Mouse (Mus musculus) CD4-positive naive resting alpha-beta T cell, adult 76 days (primary cell): ENCODE measurements around the gene Olfr1026. TPM values are rescaled to one million over a fixed set of nuclear protein-coding genes. Genes with fewer than 3 reads are reported as not detected.

Source experiments
- total RNA-seq: library from RNA; stranded (reverse); gene quantifications from one replicate; pipeline ENCODE4 v1.2.4, GENCODE M21; 2023

Gene Olfr1026
- total RNA-seq = not detected

GRCm38 (mm10) chr2:85921258-85921657 lies at the start of gene Olfr1026:
Gene Olfr1026, plus strand, starts transcription at chr2:85921558.

GRCm38 (mm10) chr2:85885340-85885739 lies 36.0 kb upstream of the Olfr1026 start, which contains the start of gene Olfr1023:
Gene Olfr1023, plus strand, starts transcription at chr2:85885640.

GRCm38 (mm10) chr2:85904952-85905351 lies 16.4 kb upstream of the Olfr1026 start, which contains the start of gene Olfr1024:
Gene Olfr1024, minus strand, starts transcription at chr2:85905052.

GRCm38 (mm10) chr2:85914893-85915292 lies 6.5 kb upstream of the Olfr1026 start, which contains the start of gene Olfr1025-ps1:
Gene Olfr1025-ps1, plus strand, starts transcription at chr2:85915193.

GRCm38 (mm10) chr2:85950137-85950536 lies 28.8 kb downstream of the Olfr1026 start, which contains the start of gene Olfr1028:
Gene Olfr1028, plus strand, starts transcription at chr2:85950437.

GRCm38 (mm10) chr2:85973595-85973994 lies 52.2 kb downstream of the Olfr1026 start, which contains the start of gene Olfr1029:
Gene Olfr1029, plus strand, starts transcription at chr2:85973895.

Other genes with a start within 250 kb of the Olfr1026 start
- not detected for gene Olfr1006, start 242.8 kb upstream of the Olfr1026 start, total RNA-seq
- gene Olfr1008, start 232.1 kb upstream of the Olfr1026 start, total RNA-seq = not detected
- not detected for gene Olfr1009, start 206.1 kb upstream of the Olfr1026 start, total RNA-seq
- gene Olfr1012, start 158.8 kb upstream of the Olfr1026 start, total RNA-seq = not detected
- gene Olfr1013, start 154.5 kb upstream of the Olfr1026 start, total RNA-seq = not detected
- gene Olfr1014, start 148.8 kb upstream of the Olfr1026 start, total RNA-seq = not detected
- gene Olfr1015, start 139.5 kb upstream of the Olfr1026 start, total RNA-seq = not detected
- gene Olfr1016, start 119.0 kb upstream of the Olfr1026 start, total RNA-seq = not detected
- gene Olfr1018, start 103.1 kb upstream of the Olfr1026 start, total RNA-seq = not detected
- not detected for gene Olfr1019, start 76.1 kb upstream of the Olfr1026 start, total RNA-seq
- gene Olfr1020, start 74.5 kb upstream of the Olfr1026 start, total RNA-seq = not detected
- gene Olfr1022, start 53.0 kb upstream of the Olfr1026 start, total RNA-seq = not detected
- not detected for gene Olfr1023, start 35.9 kb upstream of the Olfr1026 start, total RNA-seq
- not detected for gene Olfr1024, start 16.5 kb upstream of the Olfr1026 start, total RNA-seq
- not detected for gene Olfr1025-ps1, start 6.4 kb upstream of the Olfr1026 start, total RNA-seq
- not detected for gene Olfr1028, start 28.9 kb downstream of the Olfr1026 start, total RNA-seq
- not detected for gene Olfr1029, start 52.3 kb downstream of the Olfr1026 start, total RNA-seq
- gene Olfr1030, start 57.7 kb downstream of the Olfr1026 start, total RNA-seq = not detected
- not detected for gene Olfr1031, start 68.7 kb downstream of the Olfr1026 start, total RNA-seq
- gene Olfr1032, start 84.0 kb downstream of the Olfr1026 start, total RNA-seq = not detected
- not detected for gene Olfr1033, start 99.1 kb downstream of the Olfr1026 start, total RNA-seq
- gene Olfr1034, start 124.3 kb downstream of the Olfr1026 start, total RNA-seq = not detected
- not detected for gene Olfr1036, start 152.4 kb downstream of the Olfr1026 start, total RNA-seq
- gene Olfr1037, start 165.8 kb downstream of the Olfr1026 start, total RNA-seq = not detected
- gene Olfr1039, start 214.4 kb downstream of the Olfr1026 start, total RNA-seq = not detected
- not detected for gene Olfr1040, start 225.2 kb downstream of the Olfr1026 start, total RNA-seq
- gene Olfr1042, start 240.3 kb downstream of the Olfr1026 start, total RNA-seq = not detected
- gene Olfr1043, start 246.0 kb downstream of the Olfr1026 start, total RNA-seq = not detected